Mouse (Mus musculus) CH12.LX (cell line): ENCODE data around the gene Chml. TPM values are rescaled to one million over a fixed set of nuclear protein-coding genes. Genes with fewer than 3 reads are reported as not detected.

Experiments used
- DNase-seq: peaks from one replicate; pipeline ENCODE4 v3.0.0-alpha.2; 2013; ENCODE audit errors: extremely low read depth
- H3K27ac ChIP-seq: 2 replicates; pipeline ENCODE4 v1.5.1; 2012; ENCODE audit warnings: low read depth, mild to moderate bottlenecking, control low read depth, moderate library complexity; ENCODE audit not compliant: insufficient read depth
- H3K27me3 ChIP-seq: replicated peaks from 2 replicates; pipeline ENCODE3; 2012; ENCODE audit warnings: inconsistent platforms
- H3K36me3 ChIP-seq, 2 experiments: replicated peaks in 1 of 2; 2 replicates each; pipeline versions ENCODE3 to v1.6.1; 2012; ENCODE audit warnings: inconsistent platforms in 1 of 2, low read length in 1 of 2, mild to moderate bottlenecking in 1 of 2, mixed read lengths in 1 of 2, moderate library complexity in 1 of 2; ENCODE audit not compliant: control insufficient read depth in 1 of 2, insufficient read depth in 1 of 2
- H3K4me1 ChIP-seq, 2 experiments: 2 replicates each; pipeline ENCODE4 v1.6.1; 2012; ENCODE audit warnings: inconsistent platforms in 1 of 2, moderate library complexity in 1 of 2; ENCODE audit not compliant: insufficient read depth in 2 of 2, control insufficient read depth in 1 of 2
- H3K4me2 ChIP-seq: 2 replicates; pipeline ENCODE4 v1.6.1; 2012; ENCODE audit warnings: low read depth, mild to moderate bottlenecking, control low read depth; ENCODE audit not compliant: poor library complexity, insufficient read depth, severe bottlenecking
- H3K4me3 ChIP-seq, 3 experiments: fragments of 150-350 bp in 1 of 3; sonication (generic) in 1 of 3; replicated peaks in 1 of 3; 2 replicates each; pipeline versions ENCODE3 to v1.5.1; 2011 to 2012; ENCODE audit warnings: low read depth in 2 of 3, low read length in 2 of 3, mild to moderate bottlenecking in 2 of 3, moderate library complexity in 2 of 3, control low read depth in 1 of 3, improper control_type of control experiment in 1 of 3, inconsistent platforms in 1 of 3, mixed read lengths in 1 of 3; ENCODE audit not compliant: poor library complexity in 1 of 3
- H3K79me2 ChIP-seq: replicated peaks from 2 replicates; pipeline ENCODE4 v1.6.1; 2012; ENCODE audit warnings: mild to moderate bottlenecking, moderate library complexity; ENCODE audit not compliant: control insufficient read depth, poor library complexity, insufficient read depth, severe bottlenecking; ENCODE audit errors: extremely low read depth
- H3K9ac ChIP-seq: 2 replicates; pipeline ENCODE4 v1.6.1; 2012; ENCODE audit warnings: low read depth, mild to moderate bottlenecking, control low read depth, moderate library complexity; ENCODE audit not compliant: insufficient read depth
- H3K9me3 ChIP-seq: replicated peaks from 2 replicates; pipeline ENCODE3; 2012; ENCODE audit warnings: low read length, inconsistent platforms, mixed read lengths
- CHD1 ChIP-seq: IDR thresholded peaks from 2 replicates; pipeline ENCODE4 v1.6.1; 2012; ENCODE audit warnings: low read depth, low read length, improper control_type of control experiment, inconsistent platforms
- CTCF ChIP-seq, 2 experiments: IDR thresholded peaks in 1 of 2; conservative IDR thresholded peaks in 1 of 2; 2 replicates each; pipeline ENCODE4 v1.5.1; 2011 to 2012; ENCODE audit warnings: low read depth in 2 of 2, low read length in 2 of 2, improper control_type of control experiment in 1 of 2, inconsistent platforms in 1 of 2, mild to moderate bottlenecking in 1 of 2, moderate library complexity in 1 of 2
- ETS1 ChIP-seq: conservative IDR thresholded peaks from 2 replicates; pipeline ENCODE4 v1.6.1; 2012; ENCODE audit warnings: low read depth, mild to moderate bottlenecking, inconsistent platforms, low read length, improper control_type of control experiment, moderate library complexity
- GABPA ChIP-seq: IDR thresholded peaks from 2 replicates; pipeline ENCODE4 v1.6.1; 2012; ENCODE audit warnings: low read depth, low read length, improper control_type of control experiment, inconsistent platforms; ENCODE audit not compliant: insufficient replicate concordance
- HCFC1 ChIP-seq: IDR thresholded peaks from 2 replicates; pipeline ENCODE4 v1.6.1; 2012; ENCODE audit warnings: low read depth, mild to moderate bottlenecking, inconsistent platforms, low read length, improper control_type of control experiment
- IRF4 ChIP-seq: IDR thresholded peaks from 2 replicates; pipeline ENCODE4 v1.6.1; 2014; ENCODE audit warnings: low read depth, mild to moderate bottlenecking, inconsistent platforms, low read length, improper control_type of control experiment
- KAT2A ChIP-seq: IDR thresholded peaks from 2 replicates; pipeline ENCODE4 v1.6.1; 2012; ENCODE audit warnings: low read length, improper control_type of control experiment, inconsistent platforms; ENCODE audit not compliant: insufficient replicate concordance
- MAFK ChIP-seq: IDR thresholded peaks from 2 replicates; pipeline ENCODE4 v1.6.1; 2011; ENCODE audit warnings: low read length, improper control_type of control experiment; ENCODE audit not compliant: insufficient replicate concordance
- MEF2A ChIP-seq: IDR thresholded peaks from 2 replicates; pipeline ENCODE4 v1.6.1; 2014; ENCODE audit warnings: low read depth, mild to moderate bottlenecking, inconsistent platforms, low read length, improper control_type of control experiment, borderline replicate concordance
- NELFE ChIP-seq: IDR thresholded peaks from 2 replicates; pipeline ENCODE4 v1.6.1; 2011; ENCODE audit warnings: low read depth, low read length, improper control_type of control experiment
- POLR2AphosphoS2 ChIP-seq: IDR thresholded peaks from 2 replicates; pipeline ENCODE4 v1.6.1; 2011; ENCODE audit warnings: low read depth, low read length, improper control_type of control experiment
- RAD21 ChIP-seq: IDR thresholded peaks from 2 replicates; pipeline ENCODE4 v1.6.1; 2011; ENCODE audit warnings: low read depth, mild to moderate bottlenecking, low read length, improper control_type of control experiment, moderate library complexity
- RCOR1 ChIP-seq: conservative IDR thresholded peaks from 2 replicates; pipeline ENCODE4 v1.6.1; 2012; ENCODE audit warnings: low read depth, mild to moderate bottlenecking, inconsistent platforms, low read length, improper control_type of control experiment
- SIN3A ChIP-seq: IDR thresholded peaks from 2 replicates; pipeline ENCODE4 v1.6.1; 2012; ENCODE audit warnings: low read length, improper control_type of control experiment, inconsistent platforms
- SMC3 ChIP-seq: IDR thresholded peaks from 2 replicates; pipeline ENCODE4 v1.6.1; 2011; ENCODE audit warnings: low read depth, low read length, improper control_type of control experiment
- TBP ChIP-seq: conservative IDR thresholded peaks from 2 replicates; pipeline ENCODE4 v1.6.1; 2011; ENCODE audit warnings: low read depth, low read length, improper control_type of control experiment
- UBTF ChIP-seq: IDR thresholded peaks from 2 replicates; pipeline ENCODE4 v1.6.1; 2012; ENCODE audit warnings: low read depth, mild to moderate bottlenecking, inconsistent platforms, low read length, improper control_type of control experiment, moderate library complexity
- USF1 ChIP-seq: IDR thresholded peaks from 2 replicates; pipeline ENCODE4 v1.6.1; 2014; ENCODE audit warnings: low read depth, mild to moderate bottlenecking, inconsistent platforms, low read length, improper control_type of control experiment
- USF2 ChIP-seq: conservative IDR thresholded peaks from 2 replicates; pipeline ENCODE4 v1.6.1; 2011; ENCODE audit warnings: low read depth, low read length, improper control_type of control experiment
- ZC3H11A ChIP-seq: IDR thresholded peaks from 2 replicates; pipeline ENCODE4 v1.6.1; 2012; ENCODE audit warnings: low read depth, mild to moderate bottlenecking, inconsistent platforms, low read length, improper control_type of control experiment
- dilution Hi-C: fragments of 300-500 bp; cut with MboI; formaldehyde crosslinking; loops from 2 replicates; pipeline ENCODE4 v1.14.3; 2020; ENCODE audit warnings: low sequenced_read_pairs; ENCODE audit not compliant: extremely low pct_unique_long_range_greater_than_20kb, extremely low pct_ligation_motif_present
- in situ Hi-C: fragments of 300-500 bp; cut with MboI; formaldehyde crosslinking; loops from 3 replicates; pipeline ENCODE4 v1.14.3; 2019; ENCODE audit warnings: low sequenced_read_pairs, low pct_ligation_motif_present, low pct_unique_long_range_greater_than_20kb, mixed read lengths
- polyA plus RNA-seq: library from polyadenylated mRNA; unstranded; fragments of >175 nt; gene quantifications from 2 replicates; pipeline ENCODE4 v1.2.1, GENCODE M21; 2012; ENCODE audit warnings: low read depth; ENCODE audit not compliant: insufficient read length
- total RNA-seq, 2 experiments: library from RNA; depleted of rRNA; stranded (reverse); fragments of 300-350 nt in 1 of 2; fragments of >200 nt in 1 of 2; gene quantifications; 2 replicates each; pipeline ENCODE4 v1.2.3; 2012 to 2014

The Chml gene
- total and polyA plus RNA-seq, 3 experiments, result 3.1 to 6.0 (median 3.3) TPM

GRCm38 (mm10) chr1:175707599-175707998 lies 14.9 kb upstream of the Chml start:
- in situ Hi-C loops (no loop called here), dilution Hi-C loops (no loop called here)
- no peaks in the 10 kb centered on the region for H3K36me3 ChIP-seq

DNA sequence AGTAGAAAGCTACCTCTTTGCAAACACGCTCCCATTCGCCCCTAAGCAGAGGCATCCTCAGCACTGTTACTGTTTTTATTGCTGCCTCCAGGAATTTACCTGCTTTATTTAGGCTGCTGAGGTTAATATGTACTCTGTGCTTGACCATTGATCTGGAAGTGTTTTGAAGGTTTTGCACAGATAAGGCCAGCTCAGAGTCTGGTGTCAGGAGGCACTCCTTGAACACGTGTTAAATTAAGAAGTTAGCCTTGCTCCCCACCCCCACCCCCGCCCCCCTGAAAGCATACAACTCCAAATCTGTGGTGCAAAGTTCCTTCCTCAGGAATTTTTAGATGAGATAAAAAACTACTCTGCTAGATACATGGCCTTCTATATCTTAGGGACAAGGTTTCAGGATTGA lies 8.4 kb upstream of the Chml start:
- H3K27me3 ChIP-seq, result no peaks in the 10 kb centered on the region
- no peak overlapping the region for H3K4me2 ChIP-seq
- H3K4me1 ChIP-seq, result peaks cover 0 to 10% of the 10 kb centered on the region in 2 experiments; a peak in 2 of 4 replicates
- H3K4me3 ChIP-seq, result no peak overlapping the region
- no peak for DNase-seq
- H3K9me3 ChIP-seq, result no peaks in the 10 kb centered on the region
- in situ Hi-C loops (no loop called here), dilution Hi-C loops (no loop called here)
- H3K36me3 ChIP-seq, result no peaks in the 10 kb centered on the region
- H3K9ac ChIP-seq, result no peak overlapping the region
- H3K27ac ChIP-seq, result no peak overlapping the region
- H3K79me2 ChIP-seq, result no peaks in the 10 kb centered on the region
- TF ChIP-seq NELFE (no peak), RCOR1 (no peak), SMC3 (no peak), KAT2A (no peak), RAD21 (no peak), USF1 (no peak), GABPA (no peak), USF2 (no peak), POLR2AphosphoS2 (no peak), MAFK (no peak), CHD1 (no peak), ZC3H11A (no peak), HCFC1 (no peak), IRF4 (no peak), SIN3A (no peak), CTCF (conservative IDR thresholded peaks at IDR 0.05 in 1 of 2, IDR thresholded peaks at IDR 0.05 in 1 of 2; ENCODE audit: low read depth in 2 of 2, low read length in 2 of 2) (no peak), TBP (no peak)
- TF ChIP-seq, all 38 proteins: peak for 0

More at GRCm38 (mm10) chr1:175707599-175707998, 14.9 kb upstream of the Chml start:
- no peaks in the 10 kb centered on the region for H3K27me3 ChIP-seq
- no peak overlapping the region for H3K4me2 ChIP-seq
- no peaks in the 10 kb centered on the region for H3K4me1 ChIP-seq
- TF ChIP-seq HCFC1 (no peak), ZC3H11A (no peak), MEF2A (no peak), UBTF (no peak), ETS1 (no peak)
- no peak overlapping the region for H3K9ac ChIP-seq
- no peaks in the 10 kb centered on the region for H3K9me3 ChIP-seq
- DNase-seq, result no peak
- no peak overlapping the region for H3K4me3 ChIP-seq
- H3K79me2 ChIP-seq, result no peaks in the 10 kb centered on the region
- no peak overlapping the region for H3K27ac ChIP-seq
